Comparison of ENCODE assay signal across 22 mouse cellular contexts in genomic region chr10:59353065-59353464, GRCm38 (mm10). TPM values are rescaled to one million over a fixed set of nuclear protein-coding genes. Genes with fewer than 3 reads are reported as not detected.
DNase-seq lines count a peak whose midpoint lies in the region; ATAC-seq and TF ChIP-seq lines count a peak whose summit lies in the region.
"Had no signal": no experiment of that assay in that cellular context is flagged by ENCODE, and none has a peak within 500 bp of the region (broad histone marks: within the 10 kb centered on the region; RNA-seq: fewer than 3 reads in every experiment).

No protein-coding gene starts in this region.

- TF ChIP-seq CTCF in kidney, adult 2 months (conservative IDR thresholded peaks at IDR 0.05; ENCODE audit: insufficient read depth, insufficient read length, low read depth, low read length): 0 out of 2 replicates have a peak, but pooled peaks have one; percentile 15
- TF ChIP-seq CTCF in midbrain, postnatal 0 days (IDR thresholded peaks at IDR 0.05): peak; percentile 46; the same call in 1 of the 2 replicates

- H3K4me2 ChIP-seq in forebrain, embryonic 14.5 days (ENCODE audit: low read length): no peak overlapping the region
- no peak overlapping the region for H3K4me2 ChIP-seq in forebrain, embryonic 15.5 days (replicated peaks)
- H3K4me2 ChIP-seq in midbrain, postnatal 0 days (ENCODE audit: low read depth, low read length, poor library complexity, severe bottlenecking): no peak overlapping the region
- H3K4me2 ChIP-seq: embryonic facial prominence, embryonic 15.5 days; heart, embryonic 15.5 days; liver, embryonic 15.5 days had no signal

- no peak for TF ChIP-seq POLR2A in kidney, adult 2 months (IDR thresholded peaks at IDR 0.05; ENCODE audit: low read depth, low read length)

- no peaks in the 10 kb centered on the region for H3K27me3 ChIP-seq in forebrain, embryonic 14.5 days (replicated peaks; ENCODE audit: control insufficient read depth, insufficient read depth, low read length)
- no peaks in the 10 kb centered on the region for H3K27me3 ChIP-seq in forebrain, embryonic 15.5 days
- no peaks in the 10 kb centered on the region for H3K27me3 ChIP-seq in kidney, adult 2 months (replicated peaks; ENCODE audit: control insufficient read depth, insufficient read depth, low read length)
- no peaks in the 10 kb centered on the region for H3K27me3 ChIP-seq in midbrain, postnatal 0 days (ENCODE audit: insufficient read depth, low read length)
- H3K27me3 ChIP-seq in midbrain, embryonic 10.5 days (ENCODE audit: low read depth, poor library complexity, severe bottlenecking): no peaks in the 10 kb centered on the region
- H3K27me3 ChIP-seq: embryonic facial prominence, embryonic 15.5 days; heart, embryonic 15.5 days; liver, embryonic 15.5 days had no signal

- no peak overlapping the region for H3K4me3 ChIP-seq in forebrain, embryonic 14.5 days (ENCODE audit: low read depth, low read length)
- H3K4me3 ChIP-seq in forebrain, embryonic 15.5 days: no peak overlapping the region
- no peak overlapping the region for H3K4me3 ChIP-seq in kidney, adult 2 months (ENCODE audit: insufficient read depth, low read depth, low read length)
- no peak overlapping the region for H3K4me3 ChIP-seq in midbrain, postnatal 0 days (ENCODE audit: low read depth, low read length)
- H3K4me3 ChIP-seq in midbrain, embryonic 10.5 days: no peak overlapping the region
- H3K4me3 ChIP-seq: embryonic facial prominence, embryonic 15.5 days; heart, embryonic 15.5 days; hindbrain, embryonic 10.5 days; liver, embryonic 15.5 days had no signal

- no peak overlapping the region for H3K9ac ChIP-seq in forebrain, embryonic 14.5 days (ENCODE audit: low read length)
- no peak overlapping the region for H3K9ac ChIP-seq in forebrain, embryonic 15.5 days (replicated peaks)
- H3K9ac ChIP-seq in midbrain, postnatal 0 days (replicated peaks; ENCODE audit: low read length, poor library complexity, severe bottlenecking): no peak overlapping the region
- H3K9ac ChIP-seq: embryonic facial prominence, embryonic 15.5 days; heart, embryonic 15.5 days; liver, embryonic 15.5 days had no signal

- 40% methylated on average over 1 of the region's 1 CpGs for WGBS in forebrain, embryonic 14.5 days
- 16% methylated on average over 1 of the region's 1 CpGs for WGBS in forebrain, embryonic 15.5 days
- WGBS in kidney, adult 2 months: 38% methylated on average over 1 of the region's 1 CpGs
- WGBS in midbrain, postnatal 0 days: 51% methylated on average over 1 of the region's 1 CpGs
- 84% methylated on average over 1 of the region's 1 CpGs for WGBS in midbrain, embryonic 10.5 days

- no peaks in the 10 kb centered on the region for H3K4me1 ChIP-seq in forebrain, embryonic 14.5 days (ENCODE audit: control insufficient read depth, insufficient read depth, low read length)
- H3K4me1 ChIP-seq in forebrain, embryonic 15.5 days: no peaks in the 10 kb centered on the region
- H3K4me1 ChIP-seq in kidney, adult 2 months (ENCODE audit: control insufficient read depth, insufficient read depth, low read length): no peaks in the 10 kb centered on the region
- H3K4me1 ChIP-seq in midbrain, postnatal 0 days (ENCODE audit: insufficient read depth, low read length): no peaks in the 10 kb centered on the region
- H3K4me1 ChIP-seq in midbrain, embryonic 10.5 days: no peaks in the 10 kb centered on the region
- H3K4me1 ChIP-seq: embryonic facial prominence, embryonic 15.5 days; heart, embryonic 15.5 days; hindbrain, embryonic 10.5 days had no signal

- no peaks in the 10 kb centered on the region for H3K9me3 ChIP-seq in forebrain, embryonic 14.5 days (replicated peaks; ENCODE audit: control insufficient read depth, low read length)
- no peaks in the 10 kb centered on the region for H3K9me3 ChIP-seq in forebrain, embryonic 15.5 days
- H3K9me3 ChIP-seq in midbrain, postnatal 0 days (ENCODE audit: low read length): no peaks in the 10 kb centered on the region
- no peaks in the 10 kb centered on the region for H3K9me3 ChIP-seq in midbrain, embryonic 10.5 days (replicated peaks)
- H3K9me3 ChIP-seq: embryonic facial prominence, embryonic 15.5 days; heart, embryonic 15.5 days; hindbrain, embryonic 10.5 days; liver, embryonic 15.5 days had no signal

- ATAC-seq in forebrain, embryonic 14.5 days: no peak
- ATAC-seq in forebrain, embryonic 15.5 days (replicated peaks): no peak
- no peak for ATAC-seq in midbrain, postnatal 0 days (ENCODE audit: low FRiP score)

- H3K36me3 ChIP-seq in forebrain, embryonic 14.5 days (ENCODE audit: control insufficient read depth, insufficient read depth, low read length): peaks cover 50% of the 10 kb centered on the region
- peaks cover 46% of the 10 kb centered on the region for H3K36me3 ChIP-seq in forebrain, embryonic 15.5 days
- peaks cover 16% of the 10 kb centered on the region for H3K36me3 ChIP-seq in kidney, adult 2 months (ENCODE audit: control insufficient read depth, insufficient read depth, low read length)
- peaks cover 39% of the 10 kb centered on the region for H3K36me3 ChIP-seq in midbrain, postnatal 0 days (ENCODE audit: insufficient read depth, low read length)
- H3K36me3 ChIP-seq in midbrain, embryonic 10.5 days: peaks cover 92% of the 10 kb centered on the region

- H3K27ac ChIP-seq in forebrain, embryonic 14.5 days (ENCODE audit: low read depth, low read length): no peak overlapping the region
- no peak overlapping the region for H3K27ac ChIP-seq in forebrain, embryonic 15.5 days (replicated peaks)
- no peak overlapping the region for H3K27ac ChIP-seq in kidney, adult 2 months (ENCODE audit: insufficient read depth, low read depth, low read length)
- H3K27ac ChIP-seq in midbrain, postnatal 0 days (ENCODE audit: low read depth, low read length): no peak overlapping the region
- no peak overlapping the region for H3K27ac ChIP-seq in midbrain, embryonic 10.5 days (replicated peaks)
- H3K27ac ChIP-seq: embryonic facial prominence, embryonic 15.5 days; heart, embryonic 15.5 days; hindbrain, embryonic 10.5 days; liver, embryonic 15.5 days had no signal

- peak; percentile 42 for DNase-seq in forebrain, embryonic 14.5 days (ENCODE audit: low spot score)
- DNase-seq in kidney, adult 2 months: no peak
- DNase-seq in kidney, postnatal 10 days: no peak
- DNase-seq in midbrain, postnatal 0 days (ENCODE audit: low spot score): no peak
- DNase-seq in midbrain, embryonic 10.5 days (ENCODE audit: low spot score): no peak
- DNase-seq in urinary bladder, postnatal 10 days (ENCODE audit: low spot score): no peak
- DNase-seq: adrenal gland, adult 8-10 months; cerebellum, adult 11 months; cerebellum, postnatal 25 days; embryo, embryonic 11 days; gastrocnemius, postnatal 14 days; heart, adult 18-20 months; kidney, adult 9 months; thymus, postnatal 25 days had no signal

RNA-seq across cellular contexts. Expression of gene P4ha1, which starts 30.0 kb away (rescaled TPM):
- polyA plus RNA-seq in forebrain, embryonic 14.5 days (2014; fragmentation: Nextera tagmentation; extraction: Ambion mirVana): 23.8 and 29.2 TPM in 2 replicates
- 29.9 and 34.7 TPM in 2 replicates for polyA plus RNA-seq in forebrain, embryonic 15.5 days (2015; fragmentation: Nextera tagmentation; extraction: Ambion mirVana)
- 20.4 and 22.7 TPM in 2 replicates for polyA plus RNA-seq in kidney, adult 2 months (2012; rRNA removed)
- total RNA-seq in midbrain, postnatal 0 days (2014; rRNA removed): 21.3 and 25.9 TPM in 2 replicates
- 12.8 and 14.2 TPM in 2 replicates for polyA plus RNA-seq in midbrain, postnatal 0 days (2015; fragmentation: Nextera tagmentation; extraction: Ambion mirVana)
- 39.6 and 50.9 TPM in 2 replicates for polyA plus RNA-seq in midbrain, embryonic 10.5 days (2016; fragmentation: Nextera tagmentation; extraction: Ambion mirVana)

RNA-seq across cellular contexts. Expression of gene Gm10273, which starts 42.4 kb away (rescaled TPM):
- not detected in 2 replicates for polyA plus RNA-seq in forebrain, embryonic 14.5 days (2014; fragmentation: Nextera tagmentation; extraction: Ambion mirVana)
- polyA plus RNA-seq in forebrain, embryonic 15.5 days (2015; fragmentation: Nextera tagmentation; extraction: Ambion mirVana): 5.4 TPM in 1 of 2 replicates, not detected in the other
- polyA plus RNA-seq in kidney, adult 2 months (2012; rRNA removed): 10.3 and 15.9 TPM in 2 replicates
- 4.3 and 6.9 TPM in 2 replicates for total RNA-seq in midbrain, postnatal 0 days (2014; rRNA removed)
- polyA plus RNA-seq in midbrain, postnatal 0 days (2015; fragmentation: Nextera tagmentation; extraction: Ambion mirVana): 5.9 and 7.7 TPM in 2 replicates
- polyA plus RNA-seq in midbrain, embryonic 10.5 days (2016; fragmentation: Nextera tagmentation; extraction: Ambion mirVana): 11.5 and 14.1 TPM in 2 replicates
- polyA plus RNA-seq: embryonic facial prominence, embryonic 15.5 days had no signal

RNA-seq across cellular contexts. Expression of gene Pla2g12b, which starts 50.4 kb away (rescaled TPM):
- not detected in 2 replicates for polyA plus RNA-seq in forebrain, embryonic 14.5 days (2014; fragmentation: Nextera tagmentation; extraction: Ambion mirVana)
- not detected in 2 replicates for polyA plus RNA-seq in forebrain, embryonic 15.5 days (2015; fragmentation: Nextera tagmentation; extraction: Ambion mirVana)
- 0.31 and 0.76 TPM in 2 replicates for polyA plus RNA-seq in kidney, adult 2 months (2012; rRNA removed)
- total RNA-seq in midbrain, postnatal 0 days (2014; rRNA removed): not detected in 2 replicates
- polyA plus RNA-seq in midbrain, postnatal 0 days (2015; fragmentation: Nextera tagmentation; extraction: Ambion mirVana): not detected in 2 replicates
- not detected in 2 replicates for polyA plus RNA-seq in midbrain, embryonic 10.5 days (2016; fragmentation: Nextera tagmentation; extraction: Ambion mirVana)
- total RNA-seq: adrenal gland, adult 8-10 months; heart, adult 18-20 months; layer of hippocampus, postnatal 25 days; left cerebral cortex, postnatal 25 days had no signal
- polyA plus RNA-seq: hindbrain, embryonic 10.5 days; limb, embryonic 14.5 days had no signal
